Mouse (Mus musculus) embryonic facial prominence, embryonic 13.5 days (tissue): ENCODE results near the gene D5Ertd579e. TPM values are rescaled to one million over a fixed set of nuclear protein-coding genes. Genes with fewer than 3 reads are reported as not detected.

Source experiments
- ATAC-seq: fragments of 200-750 bp; cut with Nextera tagmentation; 2 replicates; pipeline ENCODE4 v1.8.0; 2017; ENCODE audit warnings: low read depth; ENCODE audit not compliant: insufficient number of reproducible peaks, insufficient read depth, low FRiP score, low TSS enrichment
- H3K27ac ChIP-seq: fragments of 300-500 bp; sonication (generic); 2 replicates; pipeline ENCODE4 v1.5.1; 2015; ENCODE audit warnings: moderate library complexity, mild to moderate bottlenecking, inconsistent platforms
- H3K27me3 ChIP-seq: fragments of 300-500 bp; sonication (generic); 2 replicates; pipeline ENCODE4 v1.6.1; 2015; ENCODE audit warnings: mild to moderate bottlenecking, inconsistent platforms
- H3K36me3 ChIP-seq: fragments of 300-500 bp; sonication (generic); 2 replicates; pipeline ENCODE4 v1.6.1; 2015; ENCODE audit warnings: mild to moderate bottlenecking, inconsistent platforms
- H3K4me1 ChIP-seq: fragments of 300-500 bp; sonication (generic); 2 replicates; pipeline ENCODE4 v1.6.1; 2015; ENCODE audit warnings: inconsistent platforms
- H3K4me2 ChIP-seq: fragments of 300-500 bp; sonication (generic); 2 replicates; pipeline ENCODE4 v1.6.1; 2015; ENCODE audit warnings: moderate library complexity, mild to moderate bottlenecking, inconsistent platforms
- H3K4me3 ChIP-seq: fragments of 300-500 bp; sonication (generic); 2 replicates; pipeline ENCODE4 v1.5.1; 2015; ENCODE audit warnings: mild to moderate bottlenecking, inconsistent platforms
- H3K9ac ChIP-seq: fragments of 300-500 bp; sonication (generic); 2 replicates; pipeline ENCODE4 v1.6.1; 2015; ENCODE audit warnings: mild to moderate bottlenecking, inconsistent platforms
- H3K9me3 ChIP-seq: fragments of 300-500 bp; sonication (generic); 2 replicates; pipeline ENCODE4 v1.6.1; 2016; ENCODE audit warnings: inconsistent platforms
- WGBS: fragments of 180-500 bp; shearing (Covaris S2); methylation state at CpG from one replicate; pipeline ENCODE4 v1.1.7; 2015; ENCODE audit warnings: mixed read lengths; 5-methylcytosine and 5-hydroxymethylcytosine counted together
- polyA plus RNA-seq: library from polyadenylated mRNA; unstranded; fragments of >200 nt; fragmentation: Nextera tagmentation; extraction: Ambion mirVana; gene quantifications from 2 replicates; pipeline ENCODE4 v1.2.1, GENCODE M21; 2015

Gene D5Ertd579e
- polyA plus RNA-seq, 1 experiment from 2014 or later: 20.2 TPM

GRCm38 (mm10) chr5:36700939-36701620, 5.3 kb upstream of the D5Ertd579e start:
- H3K27me3 ChIP-seq: no peaks in the 10 kb centered on the region
- H3K4me1 ChIP-seq: 0 out of 2 replicates have a peak, but pooled peaks cover 4% of the 10 kb centered on the region
- H3K9ac ChIP-seq: no peak overlapping the region
- 78% methylated on average over 6 of the region's 6 CpGs for WGBS
- no peaks in the 10 kb centered on the region for H3K9me3 ChIP-seq
- no peaks in the 10 kb centered on the region for H3K36me3 ChIP-seq
- H3K4me2 ChIP-seq: no peak overlapping the region
- no peak overlapping the region for H3K4me3 ChIP-seq
- no peak overlapping the region for H3K27ac ChIP-seq
- ATAC-seq: no peak

DNA sequence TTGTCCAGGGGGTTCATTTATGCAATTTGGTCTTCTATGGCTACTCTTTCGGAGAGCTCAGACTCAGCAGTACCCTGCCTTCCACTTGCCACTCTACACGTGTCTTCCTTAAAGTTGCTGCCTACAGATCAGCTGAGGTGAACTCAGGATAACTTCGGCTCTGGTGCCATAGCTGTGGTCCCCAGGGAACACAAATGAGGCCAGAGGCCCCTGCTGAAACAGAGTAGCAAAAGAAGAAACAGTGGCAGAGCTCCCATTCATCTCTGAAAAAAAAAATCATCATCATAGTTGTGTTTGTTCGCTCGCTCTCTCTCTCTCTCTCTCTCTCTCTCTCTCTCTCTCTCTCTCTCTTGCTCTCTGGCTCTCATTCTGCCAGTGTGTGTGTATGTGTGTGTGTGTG, 2.9 kb upstream of the D5Ertd579e start:
- 58% methylated on average over 5 of the region's 5 CpGs for WGBS
- H3K27me3 ChIP-seq: no peaks in the 10 kb centered on the region
- H3K9me3 ChIP-seq: no peaks in the 10 kb centered on the region
- no peak overlapping the region for H3K4me2 ChIP-seq
- ATAC-seq: no peak
- H3K4me3 ChIP-seq: no peak overlapping the region
- no peaks in the 10 kb centered on the region for H3K36me3 ChIP-seq
- H3K4me1 ChIP-seq: peaks cover 13% of the 10 kb centered on the region
- H3K9ac ChIP-seq: no peak overlapping the region
- no peak overlapping the region for H3K27ac ChIP-seq

DNA sequence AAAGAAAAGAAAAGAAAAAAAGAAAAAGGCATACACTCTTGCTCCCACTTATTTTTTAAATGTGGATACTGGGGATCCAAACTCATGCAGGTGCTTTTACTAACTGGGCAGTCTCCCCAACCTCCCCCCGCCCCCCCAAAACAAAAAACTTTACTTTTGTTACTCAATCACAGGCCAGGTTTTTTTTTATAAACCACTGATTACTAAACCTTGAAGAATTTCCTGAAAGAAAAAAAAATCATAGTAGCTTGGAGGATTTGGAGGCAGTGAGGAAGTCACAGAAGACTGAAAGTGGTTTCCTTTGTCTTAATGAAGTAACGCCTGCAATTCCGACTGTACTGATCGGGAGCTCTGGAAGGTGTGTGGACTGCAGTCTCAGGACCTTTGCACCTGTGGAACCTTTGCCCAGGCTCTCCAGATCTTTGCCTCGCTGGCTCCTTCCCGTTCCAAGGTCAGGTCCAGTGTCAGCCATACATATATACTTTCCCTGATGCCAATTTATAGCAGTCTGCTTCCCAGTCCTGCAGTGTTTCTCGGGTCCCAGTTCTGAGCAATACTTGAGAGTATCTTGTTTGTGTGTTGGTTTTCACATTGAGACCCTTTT, 2.3 kb upstream of the D5Ertd579e start:
- Histone ChIP-seq H3K36me3 (no peaks in the 10 kb centered on the region), H3K4me3 (no peak overlapping the region), H3K27me3 (no peaks in the 10 kb centered on the region), H3K9me3 (no peaks in the 10 kb centered on the region), H3K27ac (no peak overlapping the region), H3K4me1 (peaks cover 18% of the 10 kb centered on the region), H3K9ac (no peak overlapping the region), H3K4me2 (no peak overlapping the region)
- 71% methylated on average over 7 of the region's 7 CpGs for WGBS
- no peak for ATAC-seq

GRCm38 (mm10) chr5:36696504-36697300, 878 bp upstream of the D5Ertd579e start:
- H3K9me3 ChIP-seq: no peaks in the 10 kb centered on the region
- H3K4me1 ChIP-seq: peaks cover 25% of the 10 kb centered on the region
- H3K27ac ChIP-seq: no peak overlapping the region
- peak overlapping the region; percentile 91; the same call in 1 of the 2 replicates for H3K9ac ChIP-seq
- ATAC-seq: no peak
- WGBS: 77% methylated on average over 11 of the region's 11 CpGs
- H3K4me2 ChIP-seq: peak overlapping the region; percentile 84; the same call in 1 of the 2 replicates
- no peaks in the 10 kb centered on the region for H3K36me3 ChIP-seq
- no peaks in the 10 kb centered on the region for H3K27me3 ChIP-seq
- H3K4me3 ChIP-seq: peak overlapping the region; percentile 82; the same call in 1 of the 2 replicates

DNA sequence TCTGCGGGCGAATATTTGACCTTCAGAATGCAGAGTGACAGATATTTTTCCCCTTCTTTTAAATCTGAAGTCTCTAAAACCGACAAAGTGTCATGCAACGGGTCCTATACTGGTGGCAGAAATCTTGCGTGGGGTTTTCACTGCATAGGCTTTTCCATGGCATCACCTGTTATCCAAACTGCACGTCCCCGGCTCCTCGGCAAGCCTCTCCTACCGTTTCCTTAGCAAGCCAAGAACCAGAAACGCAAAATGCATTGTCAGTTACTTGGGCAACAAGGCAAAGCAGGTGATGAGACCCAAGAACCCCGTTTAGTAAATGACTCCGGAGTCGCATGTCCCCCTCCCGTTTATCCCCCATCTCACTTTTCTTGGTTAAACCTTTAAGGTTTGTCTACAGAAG, 819 bp downstream of the D5Ertd579e start:
- no peaks in the 10 kb centered on the region for H3K27me3 ChIP-seq
- H3K9ac ChIP-seq: peak overlapping the region; percentile 91
- no peak for ATAC-seq
- H3K4me2 ChIP-seq: peak overlapping the region; percentile 84
- peak overlapping the region; percentile 82 for H3K4me3 ChIP-seq
- H3K27ac ChIP-seq: peak overlapping the region; percentile 90
- peaks cover 25% of the 10 kb centered on the region for H3K4me1 ChIP-seq
- no peaks in the 10 kb centered on the region for H3K36me3 ChIP-seq
- no peaks in the 10 kb centered on the region for H3K9me3 ChIP-seq
- WGBS: 5% methylated on average over 14 of the region's 14 CpGs

DNA sequence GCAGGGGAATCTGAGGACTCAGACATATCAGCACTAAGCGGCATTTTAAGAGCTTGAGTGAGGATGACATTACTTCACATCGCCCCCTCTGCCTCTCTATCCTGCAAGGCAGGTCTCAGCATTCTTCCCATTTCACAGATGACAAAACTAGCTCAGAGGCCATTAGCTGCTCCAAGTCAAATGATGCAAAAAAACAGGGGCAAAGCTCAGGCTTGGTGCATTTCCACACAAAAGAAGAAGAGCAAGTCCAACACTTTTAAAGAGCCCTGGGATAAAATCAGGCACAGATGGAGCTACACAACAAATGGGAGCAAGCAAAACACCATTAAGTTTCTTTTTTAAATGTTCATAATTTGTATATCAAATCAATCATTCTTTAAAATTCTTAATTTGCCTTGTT, 2.2 kb downstream of the D5Ertd579e start:
- Histone ChIP-seq H3K4me1 (peaks cover 25% of the 10 kb centered on the region), H3K27ac (no peak overlapping the region), H3K4me3 (no peak overlapping the region), H3K36me3 (no peaks in the 10 kb centered on the region), H3K9ac (no peak overlapping the region), H3K9me3 (no peaks in the 10 kb centered on the region), H3K4me2 (0 out of 2 replicates have a peak overlapping the region, but pooled peaks have one; percentile 11), H3K27me3 (no peaks in the 10 kb centered on the region)
- WGBS: 79% methylated on average over 2 of the region's 2 CpGs
- no peak for ATAC-seq

DNA sequence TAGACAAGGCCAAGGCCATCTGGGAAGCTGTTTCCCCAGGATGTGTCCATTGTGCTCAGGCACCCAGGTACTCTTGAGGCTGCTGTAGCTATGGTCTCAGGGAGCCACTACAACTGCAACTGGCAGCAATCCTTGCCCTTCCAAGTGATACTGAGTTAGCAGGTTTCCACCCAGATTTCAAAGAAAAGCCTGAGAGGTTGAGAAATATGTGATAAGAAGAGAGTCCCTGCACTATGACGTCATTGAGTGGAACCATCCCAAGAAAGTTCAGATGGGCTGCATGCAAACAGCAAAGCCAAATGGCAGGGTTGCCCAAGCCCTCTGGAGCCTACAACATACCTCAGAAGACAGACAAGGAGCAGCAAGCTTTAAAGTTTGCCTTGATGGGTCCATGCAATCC, 4.4 kb downstream of the D5Ertd579e start:
- H3K36me3 ChIP-seq: peaks cover 9% of the 10 kb centered on the region
- H3K27me3 ChIP-seq: no peaks in the 10 kb centered on the region
- H3K9ac ChIP-seq: no peak overlapping the region
- no peak for ATAC-seq
- H3K9me3 ChIP-seq: 0 out of 2 replicates have a peak, but pooled peaks cover 4% of the 10 kb centered on the region
- 84% methylated on average over 1 of the region's 1 CpGs for WGBS
- no peak overlapping the region for H3K27ac ChIP-seq
- no peak overlapping the region for H3K4me2 ChIP-seq
- H3K4me1 ChIP-seq: peaks cover 24% of the 10 kb centered on the region
- no peak overlapping the region for H3K4me3 ChIP-seq

DNA sequence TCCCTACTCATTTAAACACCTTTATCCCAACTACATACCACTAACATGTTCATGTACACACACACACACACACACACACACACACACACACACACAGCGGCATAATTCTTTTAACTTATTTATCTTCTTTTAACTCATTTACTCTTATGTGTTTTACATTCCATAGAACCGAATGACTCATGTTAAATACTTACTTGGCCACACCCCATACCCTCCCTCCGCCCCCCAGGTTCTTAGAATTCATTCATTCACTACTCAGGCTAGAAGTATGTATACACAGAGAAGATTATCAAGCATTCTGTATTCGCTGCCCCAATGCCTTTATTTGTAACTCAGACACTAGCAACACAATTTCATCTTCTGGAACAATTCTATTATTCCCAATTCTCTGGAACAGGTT, 10.7 kb downstream of the D5Ertd579e start:
- Histone ChIP-seq H3K36me3 (peaks cover 9% of the 10 kb centered on the region), H3K4me2 (no peak overlapping the region), H3K4me3 (no peak overlapping the region), H3K27me3 (no peaks in the 10 kb centered on the region), H3K27ac (no peak overlapping the region), H3K4me1 (no peaks in the 10 kb centered on the region), H3K9ac (no peak overlapping the region), H3K9me3 (0 out of 2 replicates have a peak, but pooled peaks cover 4% of the 10 kb centered on the region)
- WGBS: 81% methylated on average over 4 of the region's 4 CpGs
- no peak for ATAC-seq

DNA sequence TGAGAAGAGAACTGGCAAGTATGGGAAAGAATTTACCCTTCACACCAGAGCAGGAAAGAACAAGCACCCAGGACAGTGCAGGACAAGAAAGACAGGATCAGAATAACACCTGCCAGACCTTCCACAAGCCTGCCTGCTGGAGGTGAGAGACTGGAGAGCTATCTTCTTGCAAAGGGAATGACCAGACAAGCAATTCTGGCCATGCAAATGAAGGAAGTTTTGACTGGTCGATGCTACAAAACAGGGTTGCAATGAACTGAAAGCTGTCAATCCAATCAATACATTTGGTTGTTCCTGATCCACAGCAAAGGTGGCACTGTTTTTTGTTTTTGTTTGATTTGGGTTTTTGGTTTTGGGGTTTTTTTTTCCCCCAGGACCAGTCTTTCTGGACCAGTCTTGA, 12.2 kb downstream of the D5Ertd579e start:
- Histone ChIP-seq H3K36me3 (peaks cover 9% of the 10 kb centered on the region), H3K27ac (no peak overlapping the region), H3K4me1 (peaks cover 7% of the 10 kb centered on the region), H3K9me3 (0 out of 2 replicates have a peak, but pooled peaks cover 4% of the 10 kb centered on the region), H3K4me2 (no peak overlapping the region), H3K27me3 (no peaks in the 10 kb centered on the region), H3K9ac (no peak overlapping the region), H3K4me3 (no peak overlapping the region)
- WGBS: 97% methylated on average over 1 of the region's 1 CpGs
- no peak for ATAC-seq

DNA sequence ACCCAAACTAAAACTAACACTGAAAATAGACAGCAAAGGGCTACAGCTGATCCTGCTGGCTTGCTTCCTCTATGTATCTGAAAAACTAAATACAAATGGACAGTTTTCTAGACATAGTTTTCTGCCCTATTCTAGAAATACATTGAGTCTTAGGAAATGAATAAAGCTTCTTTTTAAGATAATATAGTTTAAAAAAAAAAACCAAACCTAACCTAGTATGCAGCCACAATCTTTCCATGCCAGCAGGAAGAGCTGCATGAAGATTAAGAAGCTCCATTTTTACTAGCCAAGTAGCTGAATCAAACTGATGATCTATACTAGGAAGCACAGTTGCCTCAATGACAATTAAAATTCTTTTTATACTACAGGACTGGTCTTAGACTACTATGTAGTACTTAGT, 14.6 kb downstream of the D5Ertd579e start:
- H3K27ac ChIP-seq: no peak overlapping the region
- H3K4me2 ChIP-seq: no peak overlapping the region
- no peak overlapping the region for H3K9ac ChIP-seq
- ATAC-seq: no peak
- H3K27me3 ChIP-seq: no peaks in the 10 kb centered on the region
- peaks cover 7% of the 10 kb centered on the region for H3K4me1 ChIP-seq
- H3K4me3 ChIP-seq: no peak overlapping the region
- no peaks in the 10 kb centered on the region for H3K9me3 ChIP-seq
- H3K36me3 ChIP-seq: no peaks in the 10 kb centered on the region

DNA sequence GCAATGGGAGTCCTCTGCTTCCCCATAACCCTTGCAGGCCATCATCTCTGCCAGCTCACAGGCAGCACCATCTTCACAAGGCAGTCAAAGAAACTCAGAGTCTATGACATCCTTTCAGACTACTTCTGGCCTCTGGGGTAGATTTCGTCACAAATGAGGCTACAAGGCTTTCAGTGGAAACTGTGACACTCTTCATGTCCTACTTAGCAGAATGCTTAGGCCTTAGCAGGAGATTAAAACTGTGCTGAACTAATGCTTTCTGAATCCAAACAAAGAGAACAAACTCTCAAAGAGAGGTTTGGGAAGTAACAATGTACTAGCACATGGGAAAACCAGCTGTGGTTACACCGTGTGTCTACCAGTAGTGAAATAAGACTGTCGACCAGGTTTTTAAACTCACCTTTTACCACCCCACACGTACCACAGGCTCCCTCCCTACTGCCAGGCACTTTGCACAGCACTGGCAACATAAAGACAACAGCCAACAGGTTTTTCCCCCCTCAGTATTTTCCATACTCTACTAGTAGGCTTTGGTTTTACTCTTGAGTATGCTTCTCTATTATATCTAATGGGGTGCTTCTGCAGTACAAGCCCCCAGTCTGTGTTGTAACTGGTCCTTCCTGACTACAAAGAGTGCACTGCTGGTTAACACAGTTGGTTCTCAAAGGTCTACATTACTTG, 15.8 kb downstream of the D5Ertd579e start:
- Histone ChIP-seq H3K4me2 (no peak overlapping the region), H3K27ac (no peak overlapping the region), H3K4me1 (peaks cover 7% of the 10 kb centered on the region), H3K9ac (no peak overlapping the region), H3K9me3 (no peaks in the 10 kb centered on the region), H3K36me3 (no peaks in the 10 kb centered on the region), H3K27me3 (no peaks in the 10 kb centered on the region), H3K4me3 (no peak overlapping the region)
- ATAC-seq: no peak
- 74% methylated on average over 4 of the region's 4 CpGs for WGBS
